Mouse (Mus musculus) forebrain, embryonic 15.5 days (tissue): ENCODE results near the gene Ppp1r32. TPM values are rescaled to one million over a fixed set of nuclear protein-coding genes. Genes with fewer than 3 reads are reported as not detected.

ENCODE experiments used
- polyA plus RNA-seq: library from polyadenylated mRNA; unstranded; fragments of >200 nt; fragmentation: Nextera tagmentation; extraction: Ambion mirVana; gene quantifications from 2 replicates; pipeline ENCODE4 v1.2.1, GENCODE M21; 2015

Gene Ppp1r32
- polyA plus RNA-seq, 1 experiment from 2014 or later = 3.0 TPM

Other genes starting within 250 kb of the Ppp1r32 start
- 0.18 and 0.26 TPM in 2 replicates for gene Myrf, start 242.2 kb downstream of the Ppp1r32 start, polyA plus RNA-seq
- 6.7 and 6.8 TPM in 2 replicates for gene Dagla, start 178.1 kb downstream of the Ppp1r32 start, polyA plus RNA-seq
- 8.9 and 10.3 TPM in 2 replicates for gene Syt7, start 93.8 kb downstream of the Ppp1r32 start, polyA plus RNA-seq
- 0.40 and 1.1 TPM in 2 replicates for gene Lrrc10b, start 25.5 kb downstream of the Ppp1r32 start, polyA plus RNA-seq
- 51.6 and 52.6 TPM in 2 replicates for gene Cpsf7, start 42.3 kb upstream of the Ppp1r32 start, polyA plus RNA-seq
- gene Sdhaf2, start 43.2 kb upstream of the Ppp1r32 start, polyA plus RNA-seq = 62.7 and 63.1 TPM in 2 replicates
- 43.3 and 47.8 TPM in 2 replicates for gene Tmem216, start 73.3 kb upstream of the Ppp1r32 start, polyA plus RNA-seq
- 18.8 and 21.3 TPM in 2 replicates for gene Cyb561a3, start 94.2 kb upstream of the Ppp1r32 start, polyA plus RNA-seq
- 39.0 and 40.5 TPM in 2 replicates for gene Tmem138, start 94.4 kb upstream of the Ppp1r32 start, polyA plus RNA-seq
- 264 and 270 TPM in 2 replicates for gene Ddb1, start 122.4 kb upstream of the Ppp1r32 start, polyA plus RNA-seq
- 23.8 and 24.0 TPM in 2 replicates for gene Tkfc, start 122.7 kb upstream of the Ppp1r32 start, polyA plus RNA-seq
- 0.38 and 0.39 TPM in 2 replicates for gene Vwce, start 151.3 kb upstream of the Ppp1r32 start, polyA plus RNA-seq
- not detected in 2 replicates for gene Pga5, start 195.1 kb upstream of the Ppp1r32 start, polyA plus RNA-seq
- 39.3 and 41.1 TPM in 2 replicates for gene Vps37c, start 205.8 kb upstream of the Ppp1r32 start, polyA plus RNA-seq